Mouse (Mus musculus): ENCODE results near the gene Manbal. TPM values are rescaled to one million over a fixed set of nuclear protein-coding genes. Genes with fewer than 3 reads are reported as not detected.

Manbal gene
- total and polyA plus RNA-seq, 3 experiments: 28.4 to 65.7 TPM; not detected in 1

GRCm38 (mm10) chr2:157412497-157412896, 45.1 kb downstream of the Manbal start:
- Histone ChIP-seq H3K9ac (ENCODE audit: control insufficient read depth, low read depth, low read length, poor library complexity, severe bottlenecking) (no peak overlapping the region), H3K36me3 (ENCODE audit: control insufficient read depth in 1 of 2, insufficient read depth in 2 of 2, low read length in 2 of 2) (no peaks in the 10 kb centered on the region), H3K4me1 (ENCODE audit: control insufficient read depth in 1 of 2, insufficient read depth in 2 of 2, low read length in 2 of 2) (no peaks in the 10 kb centered on the region), H3K4me3 (ENCODE audit: control insufficient read depth in 1 of 2, insufficient read depth in 1 of 2, low read depth in 2 of 2, low read length in 2 of 2) (no peak overlapping the region), H3K27me3 (ENCODE audit: control insufficient read depth in 1 of 2, insufficient read depth in 2 of 2, low read length in 2 of 2) (peaks cover 0 to 3% of the 10 kb centered on the region in 2 experiments; a peak in 1 of 4 replicates), H3K27ac (ENCODE audit: control insufficient read depth, low read depth, low read length) (no peak overlapping the region), H3K9me3 (replicated peaks; ENCODE audit: insufficient read depth, low read length) (no peaks in the 10 kb centered on the region), H3K79me2 (ENCODE audit: control insufficient read depth, insufficient read depth, low read length, poor library complexity) (no peaks in the 10 kb centered on the region)
- DNase-seq (ENCODE audit: low read depth, low spot score): no peak
- no peak for TF ChIP-seq HCFC1 (IDR thresholded peaks at IDR 0.05; ENCODE audit: low read depth, low read length)

GRCm38 (mm10) chr2:157417229-157417628, 49.8 kb downstream of the Manbal start:
- no peak overlapping the region for H3K4me3 ChIP-seq (ENCODE audit: control insufficient read depth in 1 of 2, insufficient read depth in 1 of 2, low read depth in 2 of 2, low read length in 2 of 2)
- H3K9me3 ChIP-seq (replicated peaks; ENCODE audit: insufficient read depth, low read length): no peaks in the 10 kb centered on the region
- no peak for TF ChIP-seq ZNF384 (IDR thresholded peaks at IDR 0.05; ENCODE audit: low read depth, low read length)
- no peak for TF ChIP-seq CHD1 (IDR thresholded peaks at IDR 0.05; ENCODE audit: low read depth, low read length)
- no peak for TF ChIP-seq USF2 (IDR thresholded peaks at IDR 0.05; ENCODE audit: borderline replicate concordance in 1 of 2, insufficient read depth in 1 of 2, low read depth in 1 of 2, low read length in 2 of 2)
- no peak for TF ChIP-seq RCOR1 (IDR thresholded peaks at IDR 0.05; ENCODE audit: low read depth, low read length)
- TF ChIP-seq SIN3A (IDR thresholded peaks at IDR 0.05; ENCODE audit: low read length): no peak
- H3K4me1 ChIP-seq (ENCODE audit: control insufficient read depth in 1 of 2, insufficient read depth in 2 of 2, low read length in 2 of 2): no peaks in the 10 kb centered on the region
- no peaks in the 10 kb centered on the region for H3K79me2 ChIP-seq (ENCODE audit: control insufficient read depth, insufficient read depth, low read length, poor library complexity)
- H3K27me3 ChIP-seq (ENCODE audit: control insufficient read depth in 1 of 2, insufficient read depth in 2 of 2, low read length in 2 of 2): peaks cover 0 to 3% of the 10 kb centered on the region in 2 experiments; a peak in 2 of 4 replicates
- H3K9ac ChIP-seq (ENCODE audit: control insufficient read depth, low read depth, low read length, poor library complexity, severe bottlenecking): no peak overlapping the region
- H3K27ac ChIP-seq (ENCODE audit: control insufficient read depth, low read depth, low read length): no peak overlapping the region
- H3K36me3 ChIP-seq (ENCODE audit: control insufficient read depth in 1 of 2, insufficient read depth in 2 of 2, low read length in 2 of 2): no peaks in the 10 kb centered on the region
- DNase-seq (ENCODE audit: low read depth, low spot score): no peak

- no peak within 1 kb of the TSS for H3K27ac ChIP-seq (ENCODE audit: control insufficient read depth, low read depth, low read length)
These were observed 50.8 kb downstream of the Manbal start, which contains the start of gene Src for GRCm38 (mm10) chr2:157418206-157418605. Src (plus strand) TSS chr2:157418444.

More at GRCm38 (mm10) chr2:157418206-157418605, 50.8 kb downstream of the Manbal start, which contains the start of gene Src:
- H3K4me3 ChIP-seq (ENCODE audit: control insufficient read depth in 1 of 2, insufficient read depth in 1 of 2, low read depth in 2 of 2, low read length in 2 of 2): no peak within 1 kb of the TSS
- no peaks in the 10 kb centered on the region for H3K79me2 ChIP-seq (ENCODE audit: control insufficient read depth, insufficient read depth, low read length, poor library complexity)
- DNase-seq (ENCODE audit: low read depth, low spot score): no peak
- no peak for TF ChIP-seq MAFK (IDR thresholded peaks at IDR 0.05; ENCODE audit: borderline replicate concordance, low read depth, low read length)
- no peak for TF ChIP-seq NRF1 (IDR thresholded peaks at IDR 0.05; ENCODE audit: insufficient read depth, low read depth, low read length, poor library complexity, severe bottlenecking)
- no peak for TF ChIP-seq ZMIZ1 (IDR thresholded peaks at IDR 0.05; ENCODE audit: low read depth, low read length)
- TF ChIP-seq GATA1 (IDR thresholded peaks at IDR 0.05; ENCODE audit: low read depth, low read length): no peak
- TF ChIP-seq ETS1 (IDR thresholded peaks at IDR 0.05; ENCODE audit: low read depth, low read length): no peak
- no peak for TF ChIP-seq TCF12 (IDR thresholded peaks at IDR 0.05; ENCODE audit: low read depth, low read length)
- H3K4me1 ChIP-seq (ENCODE audit: control insufficient read depth in 1 of 2, insufficient read depth in 2 of 2, low read length in 2 of 2): no peaks in the 10 kb centered on the region
- no peak within 1 kb of the TSS for H3K9ac ChIP-seq (ENCODE audit: control insufficient read depth, low read depth, low read length, poor library complexity, severe bottlenecking)
- no peaks in the 10 kb centered on the region for H3K36me3 ChIP-seq (ENCODE audit: control insufficient read depth in 1 of 2, insufficient read depth in 2 of 2, low read length in 2 of 2)
- no peaks in the 10 kb centered on the region for H3K9me3 ChIP-seq (replicated peaks; ENCODE audit: insufficient read depth, low read length)
- H3K27me3 ChIP-seq (ENCODE audit: control insufficient read depth in 1 of 2, insufficient read depth in 2 of 2, low read length in 2 of 2): peaks cover 0 to 3% of the 10 kb centered on the region in 2 experiments; a peak in 2 of 4 replicates

Data from MEL (cell line).